Mouse (Mus musculus) cortical plate, adult 2 months (tissue): ENCODE measurements at regions not wholly inside any gene's neighbourhood (a gene's known extent, or its start where the extent isn't known, plus 50 kb on each side); places are given as distances from the start of the nearest gene placed in this dataset.

Experiments used
- CTCF ChIP-seq: fragments of 200-500 bp; IDR thresholded peaks from 2 replicates; pipeline ENCODE4 v1.5.1; 2011; ENCODE audit warnings: mild to moderate bottlenecking, control low read depth, low read length; ENCODE audit not compliant: insufficient read depth; ENCODE audit errors: extremely low read depth
- POLR2A ChIP-seq: fragments of 200-500 bp; IDR thresholded peaks from 2 replicates; pipeline ENCODE4 v1.6.1; 2011; ENCODE audit warnings: mild to moderate bottlenecking, low read length, control low read depth; ENCODE audit not compliant: insufficient read depth; ENCODE audit errors: extremely low read depth

GRCm38 (mm10) chr9:116293110-116293509 lies 118.0 kb upstream of the Tgfbr2 start:
- TF ChIP-seq CTCF, result no peak
- no peak for TF ChIP-seq POLR2A
